Comparison of ENCODE assay signal across 13 mouse cellular contexts in genomic region chr12:31307011-31307410, GRCm38 (mm10). TPM values are rescaled to one million over a fixed set of nuclear protein-coding genes. Genes with fewer than 3 reads are reported as not detected.
DNase-seq lines count a peak whose midpoint lies in the region; ATAC-seq and TF ChIP-seq lines count a peak whose summit lies in the region.
"Had no signal": no experiment of that assay in that cellular context is flagged by ENCODE, and none has a peak within 500 bp of the region (broad histone marks: within the 10 kb centered on the region; RNA-seq: fewer than 3 reads in every experiment).

No protein-coding gene starts in this region.

- no peak overlapping the region for H3K9ac ChIP-seq in heart, postnatal 0 days (replicated peaks; ENCODE audit: low read depth, low read length)
- no peak overlapping the region for H3K9ac ChIP-seq in forebrain, embryonic 14.5 days (ENCODE audit: low read length)
- H3K9ac ChIP-seq: forebrain, embryonic 15.5 days had no signal

- no peak for TF ChIP-seq POLR2A in thymus, adult 2 months (IDR thresholded peaks at IDR 0.05; ENCODE audit: control insufficient read depth, extremely low read depth, insufficient read depth, low read length, poor library complexity)

- 68% methylated on average over 8 of the region's 8 CpGs for WGBS in heart, postnatal 0 days
- WGBS in thymus, adult 2 months: 96% methylated on average over 8 of the region's 8 CpGs
- whole genome bisulfite sequencing in forebrain, embryonic 14.5 days: 92% methylated on average over 8 of the region's 8 CpGs

- no peaks in the 10 kb centered on the region for H3K27me3 ChIP-seq in heart, postnatal 0 days (ENCODE audit: control insufficient read depth, insufficient read depth, low read length)
- H3K27me3 ChIP-seq in thymus, adult 2 months (ENCODE audit: control insufficient read depth, insufficient read depth, low read length): no peaks in the 10 kb centered on the region
- no peaks in the 10 kb centered on the region for H3K27me3 ChIP-seq in forebrain, embryonic 14.5 days (replicated peaks; ENCODE audit: control insufficient read depth, insufficient read depth, low read length)
- H3K27me3 ChIP-seq: forebrain, embryonic 15.5 days; megakaryocyte, embryonic 14.5 days had no signal

- TF ChIP-seq CTCF in heart, postnatal 0 days (IDR thresholded peaks at IDR 0.05; ENCODE audit: low read depth): no peak
- TF ChIP-seq CTCF in thymus, adult 2 months (IDR thresholded peaks at IDR 0.05; ENCODE audit: borderline replicate concordance, control insufficient read depth, extremely low read depth, insufficient read depth, low read length, poor library complexity): no peak

- no peak overlapping the region for H3K4me2 ChIP-seq in heart, postnatal 0 days (ENCODE audit: low read depth, low read length)
- no peak overlapping the region for H3K4me2 ChIP-seq in forebrain, embryonic 14.5 days (ENCODE audit: low read length)
- H3K4me2 ChIP-seq: forebrain, embryonic 15.5 days had no signal

- ATAC-seq in heart, postnatal 0 days (ENCODE audit: insufficient read depth, low read depth): peak; percentile 32; the same call in 1 of the 2 replicates
- ATAC-seq in forebrain, embryonic 14.5 days: no peak
- ATAC-seq: forebrain, embryonic 15.5 days had no signal

- peaks cover 15% of the 10 kb centered on the region; the same call in 1 of the 2 replicates for H3K4me1 ChIP-seq in heart, postnatal 0 days (ENCODE audit: control insufficient read depth, insufficient read depth)
- H3K4me1 ChIP-seq in thymus, adult 2 months (replicated peaks; ENCODE audit: control insufficient read depth, insufficient read depth, low read length): 0 out of 2 replicates have a peak, but pooled peaks cover 2% of the 10 kb centered on the region
- no peaks in the 10 kb centered on the region for H3K4me1 ChIP-seq in forebrain, embryonic 14.5 days (ENCODE audit: control insufficient read depth, insufficient read depth, low read length)
- H3K4me1 ChIP-seq: megakaryocyte, embryonic 14.5 days had no signal

- no peak for TF ChIP-seq EP300 in heart, postnatal 0 days (IDR thresholded peaks at IDR 0.05; ENCODE audit: low read depth)

- peaks cover 96% of the 10 kb centered on the region for H3K36me3 ChIP-seq in heart, postnatal 0 days (replicated peaks; ENCODE audit: control insufficient read depth, insufficient read depth, low read length)
- no peaks in the 10 kb centered on the region for H3K36me3 ChIP-seq in thymus, adult 2 months (ENCODE audit: control insufficient read depth, insufficient read depth, low read length)
- no peaks in the 10 kb centered on the region for H3K36me3 ChIP-seq in forebrain, embryonic 14.5 days (ENCODE audit: control insufficient read depth, insufficient read depth, low read length)
- H3K36me3 ChIP-seq: forebrain, embryonic 15.5 days had no signal

- intact Hi-C loops in heart, postnatal 25 days (cut with DNase I): loop anchor here (10.0 kb wide), 1 partner anchor 182 kb away; no protein-coding TSS in a partner anchor

- no peaks in the 10 kb centered on the region for H3K9me3 ChIP-seq in heart, postnatal 0 days (replicated peaks; ENCODE audit: control insufficient read depth, low read length)
- H3K9me3 ChIP-seq in forebrain, embryonic 14.5 days (replicated peaks; ENCODE audit: control insufficient read depth, low read length): no peaks in the 10 kb centered on the region
- H3K9me3 ChIP-seq: forebrain, embryonic 15.5 days; megakaryocyte, embryonic 14.5 days had no signal

- H3K27ac ChIP-seq in heart, postnatal 0 days (ENCODE audit: low read depth): peak overlapping the region; percentile 71
- no peak overlapping the region for H3K27ac ChIP-seq in thymus, adult 2 months (ENCODE audit: control insufficient read depth, insufficient read depth, low read length)
- no peak overlapping the region for H3K27ac ChIP-seq in forebrain, embryonic 14.5 days (ENCODE audit: low read depth, low read length)
- H3K27ac ChIP-seq: forebrain, embryonic 15.5 days had no signal

- no peak overlapping the region for H3K4me3 ChIP-seq in heart, postnatal 0 days (ENCODE audit: low read depth, low read length)
- H3K4me3 ChIP-seq in thymus, adult 2 months (ENCODE audit: control insufficient read depth, insufficient read depth, low read length): no peak overlapping the region
- no peak overlapping the region for H3K4me3 ChIP-seq in forebrain, embryonic 14.5 days (ENCODE audit: low read depth, low read length)
- H3K4me3 ChIP-seq: forebrain, embryonic 15.5 days; megakaryocyte, embryonic 14.5 days had no signal

- DNase-seq in cerebellum, adult 18-20 months: peak; percentile 22 to 26
- no peak for DNase-seq in cerebellum, adult 9-10 months
- peak; percentile 26 to 33 for DNase-seq in heart, adult 9 months (ENCODE audit: low spot score in 2 of 2)
- DNase-seq in heart, postnatal 25 days (ENCODE audit: low spot score): no peak
- peak; percentile 68 for DNase-seq in cerebellum, postnatal 14 days
- no peak for DNase-seq in heart, postnatal 0 days (ENCODE audit: low spot score)
- no peak for DNase-seq in thymus, adult 2 months
- DNase-seq in forebrain, embryonic 14.5 days (ENCODE audit: low spot score): no peak
- DNase-seq: kidney, adult 8-10 months; lung, postnatal 10 days; right cerebral cortex, adult 18-20 months had no signal

RNA-seq across cellular contexts. Expression of gene Lamb1, which starts 42.0 kb away (rescaled TPM):
- 10 to 100 TPM; 87.5 to 89.2 TPM for total RNA-seq in heart, postnatal 25 days (2021)
- total RNA-seq in heart, postnatal 0 days (2014; rRNA removed; ENCODE audit: low replicate concordance): 189 TPM in 2 replicates
- 53.2 and 60.8 TPM in 2 replicates for polyA plus RNA-seq in heart, postnatal 0 days (2015; fragmentation: Nextera tagmentation; extraction: Ambion mirVana)
- polyA plus RNA-seq in thymus, adult 2 months (2012; rRNA removed): 14.0 TPM in 2 replicates
- 13.6 and 17.5 TPM in 2 replicates for polyA plus RNA-seq in forebrain, embryonic 14.5 days (2014; fragmentation: Nextera tagmentation; extraction: Ambion mirVana)

RNA-seq across cellular contexts. Expression of gene Dld, which starts 44.2 kb away (rescaled TPM):
- 100 to 1,000 TPM; 420 to 439 TPM for total RNA-seq in heart, postnatal 25 days (2021)
- total RNA-seq in heart, postnatal 0 days (2014; rRNA removed; ENCODE audit: low replicate concordance): 91.6 and 125 TPM in 2 replicates
- polyA plus RNA-seq in heart, postnatal 0 days (2015; fragmentation: Nextera tagmentation; extraction: Ambion mirVana): 372 and 377 TPM in 2 replicates
- 15.3 and 17.4 TPM in 2 replicates for polyA plus RNA-seq in thymus, adult 2 months (2012; rRNA removed)
- polyA plus RNA-seq in forebrain, embryonic 14.5 days (2014; fragmentation: Nextera tagmentation; extraction: Ambion mirVana): 121 and 135 TPM in 2 replicates

Comparison
In these comparisons a context has a peak if more than half of its experiments do, and no peak if none do; other contexts are left out.
1. DNase-seq: peak in cerebellum, adult 18-20 months (2 of 2), heart, adult 9 months (2 of 2) and cerebellum, postnatal 14 days (2 of 2); none in cerebellum, adult 9-10 months (single experiment), heart, postnatal 25 days (single experiment), heart, postnatal 0 days (single experiment), thymus, adult 2 months (single experiment) and forebrain, embryonic 14.5 days (single experiment).